Mouse (Mus musculus): Measurements from ENCODE around the gene Nup50. TPM values are rescaled to one million over a fixed set of nuclear protein-coding genes. Genes with fewer than 3 reads are reported as not detected.

The Nup50 gene
- polyA plus RNA-seq, 1 experiment from 2014 or later, result 54.8 TPM

DNA sequence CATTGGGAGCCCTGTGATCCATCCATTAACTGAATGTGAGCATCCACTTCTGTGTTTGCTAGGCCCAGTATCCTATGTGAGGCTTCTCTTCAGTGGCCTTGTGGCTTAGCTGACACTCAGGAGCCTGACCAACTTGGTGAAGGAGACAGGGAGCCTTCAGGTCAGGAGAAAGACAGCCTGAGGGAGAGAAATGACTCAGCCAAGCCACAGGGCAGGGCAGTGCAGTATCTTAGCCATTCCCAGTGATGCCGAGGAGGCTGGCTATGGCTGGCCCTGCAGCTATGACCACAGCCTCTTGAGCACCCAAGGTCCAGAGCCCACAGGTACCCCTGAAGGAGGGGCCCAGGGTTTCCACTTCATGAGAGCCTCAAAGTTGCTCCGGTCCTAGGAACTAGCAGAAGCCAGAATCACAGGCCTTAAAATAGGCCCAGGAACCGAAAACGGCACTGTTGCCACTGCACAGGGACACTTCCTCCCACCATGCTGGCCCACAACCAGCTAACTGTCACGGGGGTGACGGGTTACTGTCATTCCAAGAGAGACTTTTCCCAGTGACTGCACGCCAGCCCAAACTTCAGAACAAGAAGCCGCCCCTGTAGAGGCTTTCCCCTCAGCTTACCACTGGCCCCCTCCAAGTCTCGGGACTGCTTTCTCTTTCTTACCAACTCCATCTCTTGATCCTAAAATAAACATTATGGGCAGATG is 58.5 kb downstream of the Nup50 start:
- Histone ChIP-seq H3K9me3 (no peaks in the 10 kb centered on the region), H3K4me3 (no peak overlapping the region), H3K4me1 (peaks cover 6% of the 10 kb centered on the region), H3K27ac (no peak overlapping the region), H3K4me2 (replicated peaks) (no peak overlapping the region), H3K27me3 (no peaks in the 10 kb centered on the region), H3K9ac (no peak overlapping the region), H3K36me3 (no peaks in the 10 kb centered on the region)
- no peak for ATAC-seq (ENCODE audit: insufficient number of reproducible peaks, insufficient read depth, low FRiP score, low TSS enrichment)
- WGBS, result 82% methylated on average over 9 of the region's 9 CpGs

GRCm38 (mm10) chr15:84982888-84983287 is 59.7 kb downstream of the Nup50 start:
- Histone ChIP-seq H3K9ac (no peak overlapping the region), H3K27ac (no peak overlapping the region), H3K36me3 (no peaks in the 10 kb centered on the region), H3K27me3 (no peaks in the 10 kb centered on the region), H3K4me1 (peaks cover 11% of the 10 kb centered on the region), H3K4me3 (no peak overlapping the region), H3K4me2 (replicated peaks) (no peak overlapping the region), H3K9me3 (no peaks in the 10 kb centered on the region)
- whole genome bisulfite sequencing, result 77% methylated on average over 3 of the region's 3 CpGs
- no peak for ATAC-seq (ENCODE audit: insufficient number of reproducible peaks, insufficient read depth, low FRiP score, low TSS enrichment)

DNA sequence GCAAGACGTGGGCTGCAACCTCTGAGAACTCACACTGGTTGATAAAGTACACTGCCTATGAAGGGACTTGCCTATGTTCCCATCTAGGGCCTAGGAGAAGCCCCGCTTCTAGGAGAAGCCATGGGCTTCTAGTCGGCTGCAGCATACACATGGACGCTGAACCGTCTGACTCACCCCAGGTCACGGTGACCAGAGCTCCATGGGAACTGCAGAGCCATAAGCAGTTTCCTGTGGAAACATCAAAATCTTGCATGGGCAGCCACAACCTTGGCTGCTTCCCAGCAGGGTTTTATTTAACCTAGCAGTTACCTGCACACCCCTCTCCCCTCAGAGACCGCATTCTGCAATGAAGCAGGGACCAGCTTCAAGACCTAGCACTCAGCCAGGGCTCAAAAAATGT is 60.5 kb downstream of the Nup50 start:
- peaks cover 16% of the 10 kb centered on the region for H3K4me1 ChIP-seq
- H3K36me3 ChIP-seq, result no peaks in the 10 kb centered on the region
- H3K9me3 ChIP-seq, result no peaks in the 10 kb centered on the region
- H3K27ac ChIP-seq, result no peak overlapping the region
- no peak overlapping the region for H3K4me2 ChIP-seq (replicated peaks)
- ATAC-seq (ENCODE audit: insufficient number of reproducible peaks, insufficient read depth, low FRiP score, low TSS enrichment), result no peak
- no peaks in the 10 kb centered on the region for H3K27me3 ChIP-seq
- H3K4me3 ChIP-seq, result no peak overlapping the region
- WGBS, result 87% methylated on average over 7 of the region's 7 CpGs
- H3K9ac ChIP-seq, result no peak overlapping the region

GRCm38 (mm10) chr15:84985516-84986160 is 62.4 kb downstream of the Nup50 start:
- Histone ChIP-seq H3K9me3 (no peaks in the 10 kb centered on the region), H3K4me1 (peaks cover 19% of the 10 kb centered on the region), H3K36me3 (no peaks in the 10 kb centered on the region), H3K4me2 (replicated peaks) (no peak overlapping the region), H3K27ac (no peak overlapping the region), H3K4me3 (no peak overlapping the region), H3K9ac (no peak overlapping the region), H3K27me3 (no peaks in the 10 kb centered on the region)
- 88% methylated on average over 12 of the region's 12 CpGs for WGBS
- no peak for ATAC-seq (ENCODE audit: insufficient number of reproducible peaks, insufficient read depth, low FRiP score, low TSS enrichment)

DNA sequence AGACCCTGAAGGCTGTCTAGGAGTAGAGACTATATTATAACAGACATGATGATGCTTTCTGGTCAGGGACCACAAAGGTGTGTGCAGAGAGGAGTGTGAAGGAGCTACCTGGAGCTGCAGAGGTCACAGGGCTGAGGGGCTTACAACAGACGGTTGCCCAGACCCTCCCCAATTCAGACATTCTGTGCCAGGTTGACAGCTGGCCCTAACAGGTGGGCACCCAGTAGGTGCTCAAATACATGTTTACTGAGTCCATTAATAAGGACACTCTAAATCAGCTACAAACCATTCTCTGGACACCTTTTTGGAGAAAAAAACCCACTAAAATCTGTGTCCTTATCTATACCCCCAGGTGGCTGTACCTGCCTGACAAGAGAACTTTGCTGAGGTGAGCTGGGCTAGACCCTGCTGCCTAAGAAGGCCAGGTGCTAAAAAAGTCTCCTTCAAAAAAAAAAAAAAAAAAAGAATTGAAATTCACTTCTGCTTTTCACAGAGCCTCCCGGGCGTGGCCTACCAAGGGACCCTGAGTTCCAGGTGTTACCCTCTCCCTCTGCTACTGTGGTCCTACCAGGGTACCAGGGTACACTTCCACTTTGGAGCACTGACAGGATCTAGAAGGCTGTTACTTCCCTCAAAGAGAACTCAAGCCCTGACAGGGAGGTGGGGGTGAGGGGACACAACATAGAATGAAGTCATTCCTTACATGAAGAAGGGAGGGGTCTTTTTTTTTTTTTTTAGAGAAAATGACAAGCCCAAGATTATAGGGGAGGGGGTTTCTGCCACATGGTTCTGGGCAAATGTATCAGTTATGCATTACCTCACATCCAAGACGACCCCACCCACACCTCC is 63.2 kb downstream of the Nup50 start:
- H3K36me3 ChIP-seq, result no peaks in the 10 kb centered on the region
- H3K27me3 ChIP-seq, result no peaks in the 10 kb centered on the region
- H3K4me1 ChIP-seq, result peaks cover 19% of the 10 kb centered on the region
- no peaks in the 10 kb centered on the region for H3K9me3 ChIP-seq
- no peak for ATAC-seq (ENCODE audit: insufficient number of reproducible peaks, insufficient read depth, low FRiP score, low TSS enrichment)
- H3K4me2 ChIP-seq (replicated peaks), result peak overlapping the region; percentile 88
- H3K9ac ChIP-seq, result peak overlapping the region; percentile 94; the same call in 1 of the 2 replicates
- no peak overlapping the region for H3K27ac ChIP-seq
- peak overlapping the region; percentile 84 for H3K4me3 ChIP-seq
- WGBS, result 70% methylated on average over 4 of the region's 4 CpGs

DNA sequence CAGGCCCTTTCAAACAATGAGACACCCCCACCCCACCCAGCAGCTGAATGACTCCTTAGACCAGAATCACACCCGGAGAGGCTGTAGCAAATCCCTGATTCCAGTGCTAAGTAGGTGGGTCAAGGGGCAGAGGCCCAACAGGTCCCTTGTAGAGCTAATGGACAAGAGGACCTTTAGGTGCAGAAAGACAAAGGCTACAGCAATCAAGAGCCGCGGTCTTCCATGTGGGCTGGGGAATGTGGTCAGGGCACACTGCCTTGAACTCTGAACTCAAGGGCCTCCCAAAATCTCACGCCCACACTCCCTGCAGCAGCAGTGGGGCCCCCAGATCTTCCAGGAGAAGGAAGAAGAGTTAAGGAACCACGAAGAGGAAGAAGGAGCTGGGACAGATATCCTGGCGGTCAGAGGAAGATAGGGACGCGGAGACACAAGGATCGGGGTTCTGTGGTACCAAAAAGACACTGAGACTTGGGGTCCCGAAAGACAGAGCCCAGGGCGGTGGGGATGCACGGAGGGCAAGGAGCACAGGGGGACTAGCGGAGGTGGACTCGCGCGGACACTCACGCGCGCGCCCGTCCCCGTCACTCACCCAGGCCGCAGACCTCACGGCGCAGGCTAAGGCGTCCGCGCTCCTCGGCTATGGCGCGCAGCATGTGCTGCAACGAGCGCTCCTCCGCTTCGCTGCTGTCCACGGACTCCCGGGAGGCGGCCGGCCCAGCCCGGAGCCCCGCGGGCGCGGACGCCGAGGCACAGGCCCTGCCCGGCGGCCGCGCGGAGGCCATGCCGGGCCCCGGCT is 64.0 kb downstream of the Nup50 start:
- peak overlapping the region; percentile 36; the same call in 1 of the 2 replicates for H3K27ac ChIP-seq
- peaks cover 19% of the 10 kb centered on the region for H3K4me1 ChIP-seq
- peak overlapping the region; percentile 94 for H3K9ac ChIP-seq
- peak overlapping the region; percentile 84 for H3K4me3 ChIP-seq
- no peaks in the 10 kb centered on the region for H3K9me3 ChIP-seq
- H3K4me2 ChIP-seq (replicated peaks), result peak overlapping the region; percentile 88
- WGBS, result under 1% methylated on average over 53 of the region's 53 CpGs
- ATAC-seq (ENCODE audit: insufficient number of reproducible peaks, insufficient read depth, low FRiP score, low TSS enrichment), result peak; percentile 70
- no peaks in the 10 kb centered on the region for H3K27me3 ChIP-seq
- no peaks in the 10 kb centered on the region for H3K36me3 ChIP-seq

- under 1% methylated on average over 40 of the region's 59 CpGs for WGBS
- peak within 1 kb of the TSS; percentile 36; the same call in 1 of the 2 replicates for H3K27ac ChIP-seq
These were observed 64.9 kb downstream of the Nup50 start, which contains the start of gene 5031439G07Rik for GRCm38 (mm10) chr15:84987874-84988825. TSS of gene 5031439G07Rik (minus strand) at chr15:84988551.

GRCm38 (mm10) chr15:84989098-84989497 is 65.9 kb downstream of the Nup50 start:
- H3K4me3 ChIP-seq, result no peak overlapping the region
- no peak overlapping the region for H3K27ac ChIP-seq
- no peaks in the 10 kb centered on the region for H3K9me3 ChIP-seq
- no peak overlapping the region for H3K4me2 ChIP-seq (replicated peaks)
- peaks cover 19% of the 10 kb centered on the region for H3K4me1 ChIP-seq
- no peaks in the 10 kb centered on the region for H3K36me3 ChIP-seq
- ATAC-seq (ENCODE audit: insufficient number of reproducible peaks, insufficient read depth, low FRiP score, low TSS enrichment), result no peak
- no peaks in the 10 kb centered on the region for H3K27me3 ChIP-seq
- WGBS, result 68% methylated on average over 3 of the region's 3 CpGs
- no peak overlapping the region for H3K9ac ChIP-seq

More at GRCm38 (mm10) chr15:84987874-84988825, 64.9 kb downstream of the Nup50 start, which contains the start of gene 5031439G07Rik:
- Histone ChIP-seq H3K27me3 (no peaks in the 10 kb centered on the region), H3K4me2 (replicated peaks) (peak within 1 kb of the TSS; percentile 88), H3K9ac (peak within 1 kb of the TSS; percentile 94), H3K9me3 (no peaks in the 10 kb centered on the region), H3K4me3 (peak within 1 kb of the TSS; percentile 84), H3K36me3 (no peaks in the 10 kb centered on the region), H3K4me1 (peaks cover 19% of the 10 kb centered on the region)
- ATAC-seq (ENCODE audit: insufficient number of reproducible peaks, insufficient read depth, low FRiP score, low TSS enrichment), result peak; percentile 70

DNA sequence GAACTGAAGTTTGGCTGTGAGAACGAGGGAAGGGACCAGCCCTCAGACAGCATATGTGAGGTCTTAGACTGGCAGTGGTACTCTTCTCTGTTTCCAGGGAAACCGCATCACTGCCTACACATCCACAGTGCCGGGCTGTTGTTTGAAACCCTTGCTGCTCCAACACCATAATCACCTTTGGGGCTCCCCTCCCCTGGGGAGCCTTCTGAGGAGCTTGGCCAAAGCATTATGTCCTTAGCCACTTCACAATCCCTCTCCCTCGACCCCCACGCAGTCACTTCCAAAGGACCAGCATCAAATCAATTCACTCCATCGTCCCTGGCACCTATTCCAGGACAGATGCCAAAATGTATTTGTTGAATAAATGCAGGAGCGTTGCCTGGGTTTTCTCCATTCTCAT is 66.6 kb downstream of the Nup50 start:
- WGBS, result 75% methylated on average over 7 of the region's 7 CpGs
- Histone ChIP-seq H3K27me3 (no peaks in the 10 kb centered on the region), H3K27ac (no peak overlapping the region), H3K36me3 (no peaks in the 10 kb centered on the region), H3K4me2 (replicated peaks) (no peak overlapping the region), H3K4me3 (no peak overlapping the region), H3K9me3 (no peaks in the 10 kb centered on the region), H3K4me1 (peaks cover 19% of the 10 kb centered on the region), H3K9ac (no peak overlapping the region)
- no peak for ATAC-seq (ENCODE audit: insufficient number of reproducible peaks, insufficient read depth, low FRiP score, low TSS enrichment)
